Mouse (Mus musculus): ENCODE results near the gene Hoxc11.

Gene Hoxc11

DNA sequence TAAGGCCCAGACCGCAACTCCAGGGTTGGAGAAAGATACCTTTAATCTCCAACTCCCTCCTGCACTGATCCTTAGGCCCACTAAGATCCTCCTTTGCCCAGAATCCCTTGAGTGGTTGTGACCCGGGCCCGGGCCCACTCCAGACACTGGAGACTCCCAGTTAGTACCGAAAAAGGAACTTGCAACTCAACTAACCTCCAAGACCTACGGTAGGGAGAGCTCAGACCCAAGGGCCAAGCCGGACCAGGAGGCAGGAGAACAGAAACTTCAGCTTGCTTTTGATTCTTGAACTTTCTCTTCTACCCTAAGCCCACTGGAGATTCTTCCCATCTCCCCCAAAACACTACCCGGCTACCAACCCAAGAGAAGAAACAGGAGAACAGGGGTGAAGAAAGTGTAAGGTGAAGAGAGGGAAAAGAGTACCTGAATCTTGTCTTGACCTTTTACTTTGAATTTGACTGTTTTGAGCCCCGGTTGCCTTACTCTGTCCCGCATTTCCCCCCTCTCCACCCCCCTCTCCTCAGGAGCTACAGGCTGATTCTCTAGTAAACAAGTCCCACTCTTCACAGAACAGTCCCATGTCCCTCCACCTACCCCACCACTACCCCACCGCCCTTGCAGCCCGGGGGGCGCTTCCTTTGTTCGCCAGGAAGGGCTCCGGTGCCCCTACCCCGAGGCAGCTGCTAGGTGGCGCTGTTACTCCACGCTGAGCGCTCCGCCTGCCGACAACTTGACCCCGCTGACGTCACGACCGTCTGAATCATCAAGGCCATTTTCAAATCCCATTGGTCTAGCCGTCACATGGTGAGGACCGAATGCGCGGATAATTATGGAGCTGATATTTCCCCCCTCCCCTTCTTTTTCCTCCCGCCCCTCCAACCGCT, 11.9 kb downstream of the Hoxc11 start:
- DNase-seq = peak; percentile 87 to 88

DNA sequence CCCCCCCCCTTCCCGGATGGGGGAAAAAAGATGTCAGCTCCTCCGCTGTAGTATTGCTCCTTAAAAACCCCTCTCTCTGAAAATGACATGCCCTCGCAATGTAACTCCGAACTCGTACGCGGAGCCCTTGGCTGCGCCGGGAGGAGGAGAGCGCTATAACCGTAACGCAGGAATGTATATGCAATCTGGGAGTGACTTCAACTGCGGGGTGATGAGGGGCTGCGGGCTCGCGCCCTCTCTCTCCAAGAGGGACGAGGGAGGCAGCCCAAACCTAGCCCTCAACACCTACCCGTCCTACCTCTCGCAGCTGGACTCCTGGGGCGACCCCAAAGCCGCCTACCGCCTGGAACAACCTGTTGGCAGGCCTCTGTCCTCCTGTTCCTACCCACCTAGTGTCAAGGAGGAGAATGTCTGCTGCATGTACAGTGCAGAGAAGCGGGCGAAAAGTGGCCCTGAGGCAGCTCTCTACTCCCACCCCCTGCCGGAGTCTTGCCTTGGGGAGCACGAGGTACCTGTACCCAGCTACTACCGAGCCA, 12.6 kb downstream of the Hoxc11 start, which contains the start of gene Hoxc10:
TSS of gene Hoxc10 (plus strand) at position 21 of the 536 bp plus-strand sequence.
- no peak for DNase-seq

DNA sequence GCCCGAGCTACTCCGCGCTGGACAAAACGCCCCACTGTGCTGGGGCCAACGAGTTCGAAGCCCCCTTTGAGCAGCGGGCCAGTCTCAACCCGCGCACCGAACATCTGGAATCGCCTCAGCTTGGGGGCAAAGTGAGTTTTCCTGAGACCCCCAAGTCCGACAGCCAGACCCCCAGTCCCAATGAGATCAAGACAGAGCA, 13.0 kb downstream of the Hoxc11 start, which contains the start of gene Hoxc5:
TSS of gene Hoxc5 (plus strand) at position 132 of the 199 bp plus-strand sequence.
- DNase-seq = no peak

DNA sequence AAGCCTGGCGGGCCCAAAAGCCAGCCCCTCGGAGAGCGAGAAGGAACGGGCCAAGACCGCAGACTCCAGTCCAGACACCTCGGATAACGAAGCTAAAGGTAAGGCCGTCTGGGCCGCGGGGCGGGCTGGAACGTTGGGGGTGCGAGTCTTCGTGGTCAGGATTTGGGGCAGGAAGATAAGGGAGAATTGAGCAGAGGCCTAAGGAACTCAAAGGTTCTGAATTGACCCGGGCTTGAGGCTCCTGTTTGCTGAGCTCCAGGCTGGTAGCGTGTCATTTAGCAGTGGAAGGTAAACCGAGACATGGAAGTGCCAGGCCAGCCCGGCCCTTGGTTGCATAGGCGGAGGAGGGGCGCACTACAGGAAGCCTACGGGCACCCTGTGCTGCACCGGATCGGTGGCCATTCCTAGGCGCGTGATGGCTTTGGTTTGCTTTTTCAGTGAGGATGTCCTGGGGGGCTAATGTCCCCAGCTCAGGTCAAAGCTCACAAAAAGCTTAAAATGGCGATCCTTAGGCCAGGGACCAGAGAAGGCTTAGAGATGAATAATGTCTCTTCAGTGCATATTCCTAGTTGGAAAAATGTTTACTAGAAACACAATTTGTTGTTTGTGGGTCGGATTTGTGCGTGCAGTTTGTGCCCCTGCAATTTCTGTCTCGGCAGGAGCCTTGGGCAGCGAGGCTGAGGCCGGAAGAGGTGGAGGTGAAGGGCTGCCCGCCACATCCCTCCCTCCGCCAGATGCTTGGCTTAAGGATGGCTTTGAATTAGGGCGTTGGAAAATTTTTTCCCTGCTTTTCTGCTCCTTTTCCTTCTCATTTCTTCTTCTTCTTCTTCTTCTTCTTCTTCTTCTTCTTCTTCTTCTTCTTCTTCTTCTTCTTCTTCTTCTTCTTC, 13.5 kb downstream of the Hoxc11 start:
- no peak for DNase-seq

- DNase-seq = no peak
Observed at GRCm38 (mm10) chr15:102969296-102969695, 15.1 kb downstream of the Hoxc11 start.

DNA sequence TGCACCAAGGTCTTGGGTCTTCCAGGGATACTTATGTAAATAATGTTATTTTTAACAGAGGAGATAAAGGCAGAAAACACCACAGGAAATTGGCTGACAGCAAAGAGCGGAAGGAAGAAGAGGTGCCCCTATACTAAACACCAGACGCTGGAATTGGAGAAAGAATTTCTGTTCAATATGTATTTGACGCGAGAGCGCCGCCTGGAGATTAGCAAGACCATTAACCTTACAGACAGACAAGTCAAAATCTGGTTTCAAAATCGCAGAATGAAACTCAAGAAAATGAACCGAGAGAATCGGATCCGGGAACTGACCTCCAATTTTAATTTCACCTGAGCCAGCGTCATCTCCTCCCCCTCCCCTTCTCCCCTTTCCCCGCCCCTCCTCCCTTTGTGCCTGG, 16.5 kb downstream of the Hoxc11 start:
- DNase-seq = no peak

DNA sequence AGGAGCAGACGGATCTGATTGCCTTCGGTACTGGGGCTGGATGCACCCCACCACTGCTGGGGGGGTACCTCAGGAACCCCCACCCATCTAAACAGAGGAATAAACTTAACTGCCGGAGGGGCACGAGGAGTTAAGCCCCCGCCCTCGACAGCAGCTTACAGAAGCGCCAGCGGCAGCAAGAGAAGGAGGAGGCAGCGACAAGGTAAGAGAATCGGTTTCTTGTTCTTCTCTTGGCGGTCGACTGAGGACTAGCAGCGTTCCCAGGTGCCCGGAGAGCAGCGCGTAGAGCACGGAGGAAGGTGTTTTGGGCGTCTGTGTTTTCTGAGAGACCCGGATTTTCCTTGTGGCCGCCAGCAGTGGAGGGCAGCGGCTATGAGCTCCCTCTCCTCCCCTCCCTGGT, 18.0 kb downstream of the Hoxc11 start:
- no peak for DNase-seq

DNA sequence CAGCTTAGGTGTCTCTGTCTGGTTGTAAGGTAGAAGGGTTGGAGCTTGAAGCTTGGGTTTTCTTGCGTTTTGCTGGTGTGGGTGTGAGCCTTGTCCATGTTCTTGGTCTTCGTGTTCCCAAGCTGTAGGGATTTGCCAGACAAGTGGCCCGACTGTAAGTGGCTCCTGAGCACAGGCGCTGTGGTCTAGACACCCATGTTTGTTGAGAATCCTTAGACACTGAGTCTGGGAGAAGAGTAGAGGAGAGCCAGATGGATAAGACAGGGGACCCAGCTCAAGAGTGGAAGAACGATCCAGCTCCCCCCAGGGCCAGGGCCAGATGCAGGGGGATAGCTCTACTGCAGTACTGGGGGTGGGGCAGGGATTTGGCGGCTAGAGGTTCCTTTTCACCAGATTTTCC, 18.5 kb downstream of the Hoxc11 start:
- DNase-seq = no peak

- no peak for DNase-seq
Observed at GRCm38 (mm10) chr15:102975034-102975433, 20.8 kb downstream of the Hoxc11 start.

GRCm38 (mm10) chr15:102975688-102976111, 21.5 kb downstream of the Hoxc11 start:
- DNase-seq = no peak

DNA sequence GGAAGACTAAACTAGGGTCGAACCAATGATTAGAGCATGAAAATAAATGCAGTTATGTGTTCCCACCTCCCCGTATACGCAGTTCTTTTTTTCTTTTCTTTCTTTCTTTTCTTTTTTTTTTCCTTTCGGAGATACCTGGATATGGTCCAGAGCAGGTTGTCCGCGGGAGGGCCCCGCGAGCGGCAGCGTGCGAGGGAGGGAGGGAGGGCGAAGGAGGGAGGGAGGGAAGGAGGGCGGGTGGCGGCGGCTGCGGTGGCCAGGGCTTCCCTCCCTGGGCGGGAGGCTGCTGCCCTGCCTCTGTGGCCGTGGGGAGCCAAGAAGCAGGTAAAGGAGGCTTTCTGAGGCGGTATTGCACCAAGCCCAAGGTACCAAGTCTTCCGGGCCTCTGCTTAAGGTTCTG, 21.9 kb downstream of the Hoxc11 start, which contains the start of gene Hoxc9:
TSS of gene Hoxc9 (plus strand) at position 269 of the 400 bp plus-strand sequence.
- DNase-seq = no peak

DNA sequence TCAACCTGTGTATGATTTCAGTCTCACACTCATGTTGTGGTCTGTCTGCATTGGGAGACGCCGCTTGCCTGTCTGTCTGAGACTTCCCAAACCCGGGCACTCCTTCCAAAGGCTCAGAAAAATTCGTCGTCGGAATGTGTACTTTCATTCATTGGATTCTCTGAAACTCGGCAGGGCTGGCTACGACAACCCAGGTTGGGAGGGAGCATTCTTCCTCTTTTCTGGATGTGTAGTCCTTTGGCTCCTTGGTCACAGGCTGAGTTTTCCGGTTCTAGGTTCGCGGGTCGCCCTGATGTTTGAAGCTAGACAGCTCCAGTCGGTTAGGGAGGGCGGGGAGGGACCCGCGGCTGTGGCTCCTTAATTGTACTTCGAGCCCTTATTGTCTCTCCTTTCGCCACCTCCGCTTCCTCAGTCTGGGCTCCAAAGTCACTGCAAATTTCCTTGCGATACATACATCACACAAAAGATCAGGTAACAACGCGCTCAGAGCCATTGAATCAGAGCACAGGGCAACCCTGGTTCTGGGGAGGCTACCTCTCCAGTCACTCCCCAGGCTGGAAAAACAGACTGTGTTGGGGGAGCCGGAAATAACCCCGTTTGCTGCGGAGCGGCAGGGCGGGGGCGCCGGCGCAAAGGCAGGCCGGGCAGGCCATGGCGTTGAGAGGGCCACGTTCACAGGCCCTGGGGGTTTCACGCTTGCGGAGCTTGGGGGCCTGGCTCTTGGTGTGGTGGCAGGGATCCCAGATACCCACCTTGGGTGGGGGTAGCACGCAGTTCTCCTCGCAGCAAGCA, 22.6 kb downstream of the Hoxc11 start:
- no peak for DNase-seq

GRCm38 (mm10) chr15:102977423-102977974, 23.3 kb downstream of the Hoxc11 start:
- no peak for DNase-seq

GRCm38 (mm10) chr15:102978615-102979515, 24.6 kb downstream of the Hoxc11 start:
- DNase-seq = no peak

- DNase-seq = no peak
Observed at GRCm38 (mm10) chr15:102979936-102980335, 25.7 kb downstream of the Hoxc11 start.

DNA sequence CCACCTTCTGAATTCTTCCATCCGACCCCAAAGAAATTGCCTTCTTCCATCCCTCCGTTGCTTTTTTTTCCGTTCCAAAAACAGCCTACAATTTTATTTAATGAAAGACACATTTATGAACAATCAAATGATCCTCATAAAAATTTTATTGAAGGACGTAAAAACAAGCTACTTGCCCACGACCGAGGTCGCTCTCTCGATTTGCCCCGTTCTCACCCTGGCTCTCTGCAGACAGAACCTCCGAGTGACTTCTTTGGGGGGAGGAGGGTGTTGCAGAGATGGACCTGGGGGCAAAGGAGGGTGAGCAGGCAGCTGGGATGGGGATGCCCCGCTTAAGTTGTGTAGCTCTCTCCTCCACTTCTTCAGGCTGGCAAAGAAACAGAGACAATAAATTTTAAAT, 26.1 kb downstream of the Hoxc11 start:
- DNase-seq = no peak

DNA sequence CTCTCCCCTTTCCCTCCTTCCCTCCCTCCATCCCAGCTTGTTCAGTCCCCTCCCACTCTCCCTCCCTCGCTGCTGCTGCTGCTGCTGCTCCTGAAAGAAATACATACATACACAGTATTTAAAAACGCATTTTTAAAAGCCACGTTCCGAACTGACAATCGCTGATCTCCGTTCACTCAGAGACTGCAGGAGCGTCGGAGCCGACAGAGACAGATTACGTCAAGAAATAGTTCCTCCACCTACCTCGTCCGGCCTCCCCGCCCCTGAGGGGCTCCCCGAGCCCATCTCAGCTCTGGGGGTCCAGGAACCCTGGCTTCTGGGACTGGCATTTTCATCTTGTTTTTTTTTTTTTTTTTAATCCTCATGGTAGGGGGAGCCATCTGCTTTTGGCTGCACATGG, 26.7 kb downstream of the Hoxc11 start:
- no peak for DNase-seq

DNA sequence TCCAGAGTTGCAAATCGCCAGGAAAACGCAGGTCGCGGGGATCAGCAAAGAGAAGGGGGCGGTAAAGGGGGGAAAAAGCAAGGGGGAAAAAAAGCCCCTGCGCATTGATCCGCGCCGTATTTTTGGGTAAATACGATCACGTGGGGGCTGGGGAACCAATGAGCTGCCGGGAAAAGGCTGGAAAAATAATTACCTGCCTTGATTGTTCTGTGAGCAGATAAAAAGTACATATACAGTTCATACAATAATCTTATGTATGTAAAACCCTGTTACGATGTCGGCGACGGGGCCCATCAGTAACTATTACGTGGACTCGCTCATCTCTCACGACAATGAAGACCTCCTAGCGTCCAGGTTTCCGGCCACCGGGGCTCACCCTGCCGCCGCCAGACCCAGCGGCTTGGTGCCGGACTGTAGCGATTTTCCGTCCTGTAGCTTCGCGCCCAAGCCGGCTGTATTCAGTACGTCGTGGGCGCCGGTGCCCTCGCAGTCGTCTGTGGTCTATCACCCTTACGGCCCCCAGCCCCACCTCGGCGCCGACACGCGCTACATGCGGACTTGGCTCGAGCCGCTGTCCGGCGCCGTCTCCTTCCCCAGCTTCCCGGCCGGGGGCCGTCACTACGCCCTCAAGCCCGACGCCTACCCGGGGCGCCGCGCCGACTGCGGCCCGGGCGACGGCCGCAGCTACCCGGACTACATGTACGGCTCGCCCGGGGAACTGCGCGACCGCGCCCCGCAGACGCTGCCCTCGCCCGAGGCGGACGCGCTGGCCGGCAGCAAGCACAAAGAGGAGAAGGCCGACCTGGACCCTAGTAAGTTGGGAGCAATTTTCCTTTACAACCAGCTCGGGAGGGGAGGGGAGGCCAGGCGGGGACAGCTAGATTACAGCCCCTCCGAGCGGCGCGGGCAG, 27.4 kb downstream of the Hoxc11 start:
- no peak for DNase-seq

GRCm38 (mm10) chr15:102983716-102984115, 29.5 kb downstream of the Hoxc11 start:
- no peak for DNase-seq

GRCm38 (mm10) chr15:102984521-102984920, 30.3 kb downstream of the Hoxc11 start:
- DNase-seq = no peak

Data from B cell, adult 2 months (primary cell).